Mouse (Mus musculus) CH12.LX (cell line): ENCODE measurements at regions not wholly inside any gene's neighbourhood (a gene's known extent, or its start where the extent isn't known, plus 50 kb on each side); places are given as distances from the start of the nearest gene placed in this dataset.

Experiments used
- DNase-seq: peaks from one replicate; pipeline ENCODE4 v3.0.0-alpha.2; 2013; ENCODE audit errors: extremely low read depth
- H3K27ac ChIP-seq: 2 replicates; pipeline ENCODE4 v1.5.1; 2012; ENCODE audit warnings: low read depth, mild to moderate bottlenecking, control low read depth, moderate library complexity; ENCODE audit not compliant: insufficient read depth
- H3K27me3 ChIP-seq: replicated peaks from 2 replicates; pipeline ENCODE3; 2012; ENCODE audit warnings: inconsistent platforms
- H3K36me3 ChIP-seq, 2 experiments: replicated peaks in 1 of 2; 2 replicates each; pipeline versions ENCODE3 to v1.6.1; 2012; ENCODE audit warnings: inconsistent platforms in 1 of 2, low read length in 1 of 2, mild to moderate bottlenecking in 1 of 2, mixed read lengths in 1 of 2, moderate library complexity in 1 of 2; ENCODE audit not compliant: control insufficient read depth in 1 of 2, insufficient read depth in 1 of 2
- H3K4me1 ChIP-seq, 2 experiments: 2 replicates each; pipeline ENCODE4 v1.6.1; 2012; ENCODE audit warnings: inconsistent platforms in 1 of 2, moderate library complexity in 1 of 2; ENCODE audit not compliant: insufficient read depth in 2 of 2, control insufficient read depth in 1 of 2
- H3K4me2 ChIP-seq: 2 replicates; pipeline ENCODE4 v1.6.1; 2012; ENCODE audit warnings: low read depth, mild to moderate bottlenecking, control low read depth; ENCODE audit not compliant: poor library complexity, insufficient read depth, severe bottlenecking
- H3K4me3 ChIP-seq, 3 experiments: fragments of 150-350 bp in 1 of 3; sonication (generic) in 1 of 3; replicated peaks in 1 of 3; 2 replicates each; pipeline versions ENCODE3 to v1.5.1; 2011 to 2012; ENCODE audit warnings: low read depth in 2 of 3, low read length in 2 of 3, mild to moderate bottlenecking in 2 of 3, moderate library complexity in 2 of 3, control low read depth in 1 of 3, improper control_type of control experiment in 1 of 3, inconsistent platforms in 1 of 3, mixed read lengths in 1 of 3; ENCODE audit not compliant: poor library complexity in 1 of 3
- H3K79me2 ChIP-seq: replicated peaks from 2 replicates; pipeline ENCODE4 v1.6.1; 2012; ENCODE audit warnings: mild to moderate bottlenecking, moderate library complexity; ENCODE audit not compliant: control insufficient read depth, poor library complexity, insufficient read depth, severe bottlenecking; ENCODE audit errors: extremely low read depth
- H3K9ac ChIP-seq: 2 replicates; pipeline ENCODE4 v1.6.1; 2012; ENCODE audit warnings: low read depth, mild to moderate bottlenecking, control low read depth, moderate library complexity; ENCODE audit not compliant: insufficient read depth
- H3K9me3 ChIP-seq: replicated peaks from 2 replicates; pipeline ENCODE3; 2012; ENCODE audit warnings: low read length, inconsistent platforms, mixed read lengths
- BHLHE40 ChIP-seq: IDR thresholded peaks from 2 replicates; pipeline ENCODE4 v1.6.1; 2011; ENCODE audit warnings: mild to moderate bottlenecking, low read depth, low read length, improper control_type of control experiment
- CHD1 ChIP-seq: IDR thresholded peaks from 2 replicates; pipeline ENCODE4 v1.6.1; 2012; ENCODE audit warnings: low read depth, low read length, improper control_type of control experiment, inconsistent platforms
- CHD2 ChIP-seq: IDR thresholded peaks from 2 replicates; pipeline ENCODE4 v1.6.1; 2011; ENCODE audit warnings: low read length, improper control_type of control experiment
- E2F4 ChIP-seq: IDR thresholded peaks from 2 replicates; pipeline ENCODE4 v1.6.1; 2011; ENCODE audit warnings: low read depth, low read length, improper control_type of control experiment; ENCODE audit not compliant: insufficient replicate concordance
- EP300 ChIP-seq: IDR thresholded peaks from 2 replicates; pipeline ENCODE4 v1.6.1; 2011; ENCODE audit warnings: low read length, improper control_type of control experiment
- ETS1 ChIP-seq: conservative IDR thresholded peaks from 2 replicates; pipeline ENCODE4 v1.6.1; 2012; ENCODE audit warnings: low read depth, mild to moderate bottlenecking, inconsistent platforms, low read length, improper control_type of control experiment, moderate library complexity
- GABPA ChIP-seq: IDR thresholded peaks from 2 replicates; pipeline ENCODE4 v1.6.1; 2012; ENCODE audit warnings: low read depth, low read length, improper control_type of control experiment, inconsistent platforms; ENCODE audit not compliant: insufficient replicate concordance
- HCFC1 ChIP-seq: IDR thresholded peaks from 2 replicates; pipeline ENCODE4 v1.6.1; 2012; ENCODE audit warnings: low read depth, mild to moderate bottlenecking, inconsistent platforms, low read length, improper control_type of control experiment
- JUND ChIP-seq: conservative IDR thresholded peaks from 2 replicates; pipeline ENCODE4 v1.6.1; 2011; ENCODE audit warnings: low read depth, low read length, improper control_type of control experiment
- MXI1 ChIP-seq: IDR thresholded peaks from 2 replicates; pipeline ENCODE4 v1.6.1; 2011; ENCODE audit warnings: mild to moderate bottlenecking, low read depth, low read length, improper control_type of control experiment
- MYC ChIP-seq: IDR thresholded peaks from 2 replicates; pipeline ENCODE4 v1.6.1; 2011; ENCODE audit warnings: low read depth, mild to moderate bottlenecking, improper control_type of control experiment, low read length
- NELFE ChIP-seq: IDR thresholded peaks from 2 replicates; pipeline ENCODE4 v1.6.1; 2011; ENCODE audit warnings: low read depth, low read length, improper control_type of control experiment
- NRF1 ChIP-seq: IDR thresholded peaks from 2 replicates; pipeline ENCODE4 v1.6.1; 2014; ENCODE audit warnings: low read depth, mild to moderate bottlenecking, inconsistent platforms, low read length, improper control_type of control experiment, moderate library complexity
- PAX5 ChIP-seq: IDR thresholded peaks from 2 replicates; pipeline ENCODE4 v1.6.1; 2012; ENCODE audit warnings: low read length, inconsistent platforms, mixed read lengths
- RCOR1 ChIP-seq: conservative IDR thresholded peaks from 2 replicates; pipeline ENCODE4 v1.6.1; 2012; ENCODE audit warnings: low read depth, mild to moderate bottlenecking, inconsistent platforms, low read length, improper control_type of control experiment
- SIN3A ChIP-seq: IDR thresholded peaks from 2 replicates; pipeline ENCODE4 v1.6.1; 2012; ENCODE audit warnings: low read length, improper control_type of control experiment, inconsistent platforms
- SMC3 ChIP-seq: IDR thresholded peaks from 2 replicates; pipeline ENCODE4 v1.6.1; 2011; ENCODE audit warnings: low read depth, low read length, improper control_type of control experiment
- USF1 ChIP-seq: IDR thresholded peaks from 2 replicates; pipeline ENCODE4 v1.6.1; 2014; ENCODE audit warnings: low read depth, mild to moderate bottlenecking, inconsistent platforms, low read length, improper control_type of control experiment
- USF2 ChIP-seq: conservative IDR thresholded peaks from 2 replicates; pipeline ENCODE4 v1.6.1; 2011; ENCODE audit warnings: low read depth, low read length, improper control_type of control experiment
- dilution Hi-C: fragments of 300-500 bp; cut with MboI; formaldehyde crosslinking; loops from 2 replicates; pipeline ENCODE4 v1.14.3; 2020; ENCODE audit warnings: low sequenced_read_pairs; ENCODE audit not compliant: extremely low pct_unique_long_range_greater_than_20kb, extremely low pct_ligation_motif_present
- in situ Hi-C: fragments of 300-500 bp; cut with MboI; formaldehyde crosslinking; loops from 3 replicates; pipeline ENCODE4 v1.14.3; 2019; ENCODE audit warnings: low sequenced_read_pairs, low pct_ligation_motif_present, low pct_unique_long_range_greater_than_20kb, mixed read lengths

DNA sequence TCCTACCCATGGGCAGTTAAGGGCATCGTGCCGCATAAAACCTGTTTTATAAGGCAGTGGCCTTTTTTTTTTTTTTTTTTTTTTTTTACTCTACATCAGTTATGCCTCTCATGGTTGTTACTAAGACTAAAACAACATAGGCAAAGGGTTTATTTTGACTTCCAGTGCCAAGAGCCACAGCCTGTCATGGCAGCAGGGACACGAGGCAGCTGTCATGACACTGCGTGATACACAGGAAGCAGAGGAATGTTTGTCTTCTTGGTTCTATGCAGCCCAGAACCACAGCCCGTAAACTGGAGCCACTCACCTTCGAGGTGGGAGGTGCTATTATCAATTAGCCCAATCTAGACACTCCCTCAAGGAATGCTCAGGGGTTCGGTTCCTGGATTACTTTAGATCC is 81.3 kb upstream of the Kcnk2 start:
- in situ Hi-C loops: no loop called here

GRCm38 (mm10) chr1:189478051-189478450 is 76.0 kb upstream of the Kcnk2 start:
- no peaks in the 10 kb centered on the region for H3K79me2 ChIP-seq
- no peaks in the 10 kb centered on the region for H3K36me3 ChIP-seq
- no peaks in the 10 kb centered on the region for H3K9me3 ChIP-seq
- no peak overlapping the region for H3K4me3 ChIP-seq
- no peak overlapping the region for H3K9ac ChIP-seq
- no peak for TF ChIP-seq SMC3
- TF ChIP-seq USF1: no peak
- no peak for TF ChIP-seq CHD1
- H3K4me1 ChIP-seq: no peaks in the 10 kb centered on the region
- no peak overlapping the region for H3K27ac ChIP-seq
- no peaks in the 10 kb centered on the region for H3K27me3 ChIP-seq
- dilution Hi-C loops (no loop called here), in situ Hi-C loops (no loop called here)
- no peak overlapping the region for H3K4me2 ChIP-seq
- DNase-seq: no peak

More for the DNA sequence above, 81.3 kb upstream of the Kcnk2 start:
- no peaks in the 10 kb centered on the region for H3K36me3 ChIP-seq
- H3K4me3 ChIP-seq: no peak overlapping the region
- TF ChIP-seq CHD2 (no peak), SIN3A (no peak), ETS1 (no peak), NRF1 (no peak), NELFE (no peak), MYC (no peak), HCFC1 (no peak), EP300 (no peak), E2F4 (no peak), RCOR1 (no peak), MXI1 (no peak), PAX5 (no peak), JUND (no peak), BHLHE40 (no peak), USF2 (no peak), GABPA (no peak)
- no peaks in the 10 kb centered on the region for H3K27me3 ChIP-seq
- dilution Hi-C loops: no loop called here
- no peak overlapping the region for H3K27ac ChIP-seq
- H3K4me2 ChIP-seq: no peak overlapping the region
- no peak overlapping the region for H3K9ac ChIP-seq
- no peaks in the 10 kb centered on the region for H3K9me3 ChIP-seq
- no peak for DNase-seq
- no peaks in the 10 kb centered on the region for H3K79me2 ChIP-seq
- H3K4me1 ChIP-seq: no peaks in the 10 kb centered on the region
